Mouse (Mus musculus) CH12.LX (cell line): ENCODE data around the gene Fads3. TPM values are rescaled to one million over a fixed set of nuclear protein-coding genes. Genes with fewer than 3 reads are reported as not detected.

Experiments used
- DNase-seq: peaks from one replicate; pipeline ENCODE4 v3.0.0-alpha.2; 2013; ENCODE audit errors: extremely low read depth
- H3K27ac ChIP-seq: 2 replicates; pipeline ENCODE4 v1.5.1; 2012; ENCODE audit warnings: low read depth, mild to moderate bottlenecking, control low read depth, moderate library complexity; ENCODE audit not compliant: insufficient read depth
- H3K27me3 ChIP-seq: replicated peaks from 2 replicates; pipeline ENCODE3; 2012; ENCODE audit warnings: inconsistent platforms
- H3K36me3 ChIP-seq, 2 experiments: replicated peaks in 1 of 2; 2 replicates each; pipeline versions ENCODE3 to v1.6.1; 2012; ENCODE audit warnings: inconsistent platforms in 1 of 2, low read length in 1 of 2, mild to moderate bottlenecking in 1 of 2, mixed read lengths in 1 of 2, moderate library complexity in 1 of 2; ENCODE audit not compliant: control insufficient read depth in 1 of 2, insufficient read depth in 1 of 2
- H3K4me1 ChIP-seq, 2 experiments: 2 replicates each; pipeline ENCODE4 v1.6.1; 2012; ENCODE audit warnings: inconsistent platforms in 1 of 2, moderate library complexity in 1 of 2; ENCODE audit not compliant: insufficient read depth in 2 of 2, control insufficient read depth in 1 of 2
- H3K4me2 ChIP-seq: 2 replicates; pipeline ENCODE4 v1.6.1; 2012; ENCODE audit warnings: low read depth, mild to moderate bottlenecking, control low read depth; ENCODE audit not compliant: poor library complexity, insufficient read depth, severe bottlenecking
- H3K4me3 ChIP-seq, 3 experiments: fragments of 150-350 bp in 1 of 3; sonication (generic) in 1 of 3; replicated peaks in 1 of 3; 2 replicates each; pipeline versions ENCODE3 to v1.5.1; 2011 to 2012; ENCODE audit warnings: low read depth in 2 of 3, low read length in 2 of 3, mild to moderate bottlenecking in 2 of 3, moderate library complexity in 2 of 3, control low read depth in 1 of 3, improper control_type of control experiment in 1 of 3, inconsistent platforms in 1 of 3, mixed read lengths in 1 of 3; ENCODE audit not compliant: poor library complexity in 1 of 3
- H3K79me2 ChIP-seq: replicated peaks from 2 replicates; pipeline ENCODE4 v1.6.1; 2012; ENCODE audit warnings: mild to moderate bottlenecking, moderate library complexity; ENCODE audit not compliant: control insufficient read depth, poor library complexity, insufficient read depth, severe bottlenecking; ENCODE audit errors: extremely low read depth
- H3K9ac ChIP-seq: 2 replicates; pipeline ENCODE4 v1.6.1; 2012; ENCODE audit warnings: low read depth, mild to moderate bottlenecking, control low read depth, moderate library complexity; ENCODE audit not compliant: insufficient read depth
- H3K9me3 ChIP-seq: replicated peaks from 2 replicates; pipeline ENCODE3; 2012; ENCODE audit warnings: low read length, inconsistent platforms, mixed read lengths
- BHLHE40 ChIP-seq: IDR thresholded peaks from 2 replicates; pipeline ENCODE4 v1.6.1; 2011; ENCODE audit warnings: mild to moderate bottlenecking, low read depth, low read length, improper control_type of control experiment
- CHD1 ChIP-seq: IDR thresholded peaks from 2 replicates; pipeline ENCODE4 v1.6.1; 2012; ENCODE audit warnings: low read depth, low read length, improper control_type of control experiment, inconsistent platforms
- CHD2 ChIP-seq: IDR thresholded peaks from 2 replicates; pipeline ENCODE4 v1.6.1; 2011; ENCODE audit warnings: low read length, improper control_type of control experiment
- CTCF ChIP-seq, 2 experiments: IDR thresholded peaks in 1 of 2; conservative IDR thresholded peaks in 1 of 2; 2 replicates each; pipeline ENCODE4 v1.5.1; 2011 to 2012; ENCODE audit warnings: low read depth in 2 of 2, low read length in 2 of 2, improper control_type of control experiment in 1 of 2, inconsistent platforms in 1 of 2, mild to moderate bottlenecking in 1 of 2, moderate library complexity in 1 of 2
- ELF1 ChIP-seq: IDR thresholded peaks from 2 replicates; pipeline ENCODE4 v1.6.1; 2014; ENCODE audit warnings: low read depth, mild to moderate bottlenecking, inconsistent platforms, low read length, improper control_type of control experiment
- EP300 ChIP-seq: IDR thresholded peaks from 2 replicates; pipeline ENCODE4 v1.6.1; 2011; ENCODE audit warnings: low read length, improper control_type of control experiment
- GABPA ChIP-seq: IDR thresholded peaks from 2 replicates; pipeline ENCODE4 v1.6.1; 2012; ENCODE audit warnings: low read depth, low read length, improper control_type of control experiment, inconsistent platforms; ENCODE audit not compliant: insufficient replicate concordance
- HCFC1 ChIP-seq: IDR thresholded peaks from 2 replicates; pipeline ENCODE4 v1.6.1; 2012; ENCODE audit warnings: low read depth, mild to moderate bottlenecking, inconsistent platforms, low read length, improper control_type of control experiment
- IRF4 ChIP-seq: IDR thresholded peaks from 2 replicates; pipeline ENCODE4 v1.6.1; 2014; ENCODE audit warnings: low read depth, mild to moderate bottlenecking, inconsistent platforms, low read length, improper control_type of control experiment
- JUN ChIP-seq: IDR thresholded peaks from 2 replicates; pipeline ENCODE4 v1.6.1; 2011; ENCODE audit warnings: low read depth, mild to moderate bottlenecking, low read length, improper control_type of control experiment, moderate library complexity; ENCODE audit not compliant: insufficient read depth
- MAZ ChIP-seq: IDR thresholded peaks from 2 replicates; pipeline ENCODE4 v1.6.1; 2012; ENCODE audit warnings: low read depth, mild to moderate bottlenecking, inconsistent platforms, low read length, improper control_type of control experiment, moderate library complexity
- MEF2A ChIP-seq: IDR thresholded peaks from 2 replicates; pipeline ENCODE4 v1.6.1; 2014; ENCODE audit warnings: low read depth, mild to moderate bottlenecking, inconsistent platforms, low read length, improper control_type of control experiment, borderline replicate concordance
- MXI1 ChIP-seq: IDR thresholded peaks from 2 replicates; pipeline ENCODE4 v1.6.1; 2011; ENCODE audit warnings: mild to moderate bottlenecking, low read depth, low read length, improper control_type of control experiment
- MYC ChIP-seq: IDR thresholded peaks from 2 replicates; pipeline ENCODE4 v1.6.1; 2011; ENCODE audit warnings: low read depth, mild to moderate bottlenecking, improper control_type of control experiment, low read length
- NELFE ChIP-seq: IDR thresholded peaks from 2 replicates; pipeline ENCODE4 v1.6.1; 2011; ENCODE audit warnings: low read depth, low read length, improper control_type of control experiment
- NRF1 ChIP-seq: IDR thresholded peaks from 2 replicates; pipeline ENCODE4 v1.6.1; 2014; ENCODE audit warnings: low read depth, mild to moderate bottlenecking, inconsistent platforms, low read length, improper control_type of control experiment, moderate library complexity
- POLR2A ChIP-seq: IDR thresholded peaks from 2 replicates; pipeline ENCODE4 v1.6.1; 2011; ENCODE audit warnings: low read depth, mild to moderate bottlenecking, improper control_type of control experiment, low read length
- RAD21 ChIP-seq: IDR thresholded peaks from 2 replicates; pipeline ENCODE4 v1.6.1; 2011; ENCODE audit warnings: low read depth, mild to moderate bottlenecking, low read length, improper control_type of control experiment, moderate library complexity
- RCOR1 ChIP-seq: conservative IDR thresholded peaks from 2 replicates; pipeline ENCODE4 v1.6.1; 2012; ENCODE audit warnings: low read depth, mild to moderate bottlenecking, inconsistent platforms, low read length, improper control_type of control experiment
- SMC3 ChIP-seq: IDR thresholded peaks from 2 replicates; pipeline ENCODE4 v1.6.1; 2011; ENCODE audit warnings: low read depth, low read length, improper control_type of control experiment
- TBP ChIP-seq: conservative IDR thresholded peaks from 2 replicates; pipeline ENCODE4 v1.6.1; 2011; ENCODE audit warnings: low read depth, low read length, improper control_type of control experiment
- TCF12 ChIP-seq: IDR thresholded peaks from 2 replicates; pipeline ENCODE4 v1.6.1; 2014; ENCODE audit warnings: low read depth, mild to moderate bottlenecking, inconsistent platforms, low read length, improper control_type of control experiment
- UBTF ChIP-seq: IDR thresholded peaks from 2 replicates; pipeline ENCODE4 v1.6.1; 2012; ENCODE audit warnings: low read depth, mild to moderate bottlenecking, inconsistent platforms, low read length, improper control_type of control experiment, moderate library complexity
- USF1 ChIP-seq: IDR thresholded peaks from 2 replicates; pipeline ENCODE4 v1.6.1; 2014; ENCODE audit warnings: low read depth, mild to moderate bottlenecking, inconsistent platforms, low read length, improper control_type of control experiment
- ZC3H11A ChIP-seq: IDR thresholded peaks from 2 replicates; pipeline ENCODE4 v1.6.1; 2012; ENCODE audit warnings: low read depth, mild to moderate bottlenecking, inconsistent platforms, low read length, improper control_type of control experiment
- ZKSCAN1 ChIP-seq: IDR thresholded peaks from 2 replicates; pipeline ENCODE4 v1.6.1; 2012; ENCODE audit warnings: low read depth, inconsistent platforms, low read length, improper control_type of control experiment, borderline replicate concordance
- ZMIZ1 ChIP-seq: IDR thresholded peaks from 2 replicates; pipeline ENCODE4 v1.6.1; 2012; ENCODE audit warnings: low read depth, mild to moderate bottlenecking, inconsistent platforms, low read length, improper control_type of control experiment
- ZNF384 ChIP-seq: IDR thresholded peaks from 2 replicates; pipeline ENCODE4 v1.6.1; 2012; ENCODE audit warnings: low read depth, low read length, improper control_type of control experiment, inconsistent platforms
- dilution Hi-C: fragments of 300-500 bp; cut with MboI; formaldehyde crosslinking; loops from 2 replicates; pipeline ENCODE4 v1.14.3; 2020; ENCODE audit warnings: low sequenced_read_pairs; ENCODE audit not compliant: extremely low pct_unique_long_range_greater_than_20kb, extremely low pct_ligation_motif_present
- in situ Hi-C: fragments of 300-500 bp; cut with MboI; formaldehyde crosslinking; loops from 3 replicates; pipeline ENCODE4 v1.14.3; 2019; ENCODE audit warnings: low sequenced_read_pairs, low pct_ligation_motif_present, low pct_unique_long_range_greater_than_20kb, mixed read lengths
- polyA plus RNA-seq: library from polyadenylated mRNA; unstranded; fragments of >175 nt; gene quantifications from 2 replicates; pipeline ENCODE4 v1.2.1, GENCODE M21; 2012; ENCODE audit warnings: low read depth; ENCODE audit not compliant: insufficient read length
- total RNA-seq, 2 experiments: library from RNA; depleted of rRNA; stranded (reverse); fragments of 300-350 nt in 1 of 2; fragments of >200 nt in 1 of 2; gene quantifications; 2 replicates each; pipeline ENCODE4 v1.2.3; 2012 to 2014

Fads3 gene
- total and polyA plus RNA-seq, 3 experiments = 0.29 to 1.1 TPM; not detected in 1

GRCm38 (mm10) chr19:10000330-10000729 lies 41.0 kb upstream of the Fads3 start:
- Histone ChIP-seq H3K27ac (no peak overlapping the region), H3K4me1 (no peaks in the 10 kb centered on the region), H3K36me3 (no peaks in the 10 kb centered on the region)
- dilution Hi-C loops = no loop called here
- no peak for TF ChIP-seq HCFC1
- peak; percentile 81 for TF ChIP-seq SMC3
- no peak for TF ChIP-seq ELF1
- TF ChIP-seq CTCF (conservative IDR thresholded peaks at IDR 0.05 in 1 of 2, IDR thresholded peaks at IDR 0.05 in 1 of 2; ENCODE audit: low read depth in 2 of 2, low read length in 2 of 2) = peak; percentile 43 to 88; a peak in 3 of 4 replicates
- TF ChIP-seq RCOR1 = no peak
- TF ChIP-seq MAZ = no peak
- no peak for TF ChIP-seq POLR2A
- no peak for TF ChIP-seq NELFE
- no peak for TF ChIP-seq UBTF
- TF ChIP-seq EP300 = no peak
- TF ChIP-seq ZC3H11A = peak; percentile 13; the same call in 1 of the 2 replicates
- no peak for TF ChIP-seq TBP
- TF ChIP-seq MEF2A = no peak
- no peak for TF ChIP-seq MYC
- no peak for TF ChIP-seq IRF4
- no peak for TF ChIP-seq JUN
- TF ChIP-seq MXI1 = no peak
- no peak for TF ChIP-seq CHD1
- no peak for TF ChIP-seq ZMIZ1
- no peak for TF ChIP-seq ZNF384
- no peak for TF ChIP-seq CHD2
- no peak for TF ChIP-seq GABPA
- no peak for TF ChIP-seq NRF1
- no peak for TF ChIP-seq USF1
- TF ChIP-seq TCF12 = no peak
- TF ChIP-seq ZKSCAN1 = no peak
- peak; percentile 95 for TF ChIP-seq RAD21
- TF ChIP-seq BHLHE40 = no peak
- TF ChIP-seq, all 38 proteins: peak for 4
- H3K9me3 ChIP-seq = peaks cover 4% of the 10 kb centered on the region
- no peaks in the 10 kb centered on the region for H3K27me3 ChIP-seq
- no peaks in the 10 kb centered on the region for H3K79me2 ChIP-seq
- no peak overlapping the region for H3K4me2 ChIP-seq
- DNase-seq = no peak
- H3K4me3 ChIP-seq = no peak overlapping the region
- no peak overlapping the region for H3K9ac ChIP-seq
- in situ Hi-C loops = no loop called here
